Mouse (Mus musculus) neural tube, embryonic 14.5 days (tissue): Measurements from ENCODE around the gene Wdr27. TPM values are rescaled to one million over a fixed set of nuclear protein-coding genes. Genes with fewer than 3 reads are reported as not detected.
"Not testable (repeated sequence)": the region's sequence is repeated elsewhere in the genome, so short reads cannot be mapped to it uniquely, and the experiment has no call there.

Experiments used
- ATAC-seq: fragments of 200-750 bp; cut with Nextera tagmentation; 2 replicates; pipeline ENCODE4 v1.8.0; 2017; ENCODE audit warnings: low read depth, mild to moderate bottlenecking, moderate TSS enrichment, moderate library complexity
- H3K27ac ChIP-seq: fragments of 300-500 bp; sonication (generic); 2 replicates; pipeline ENCODE4 v1.5.1; 2014; ENCODE audit warnings: low read depth, mild to moderate bottlenecking, control low read depth, low read length, moderate library complexity, mixed read lengths
- H3K27me3 ChIP-seq: fragments of 300-500 bp; sonication (generic); 2 replicates; pipeline ENCODE4 v1.6.1; 2014; ENCODE audit warnings: low read length; ENCODE audit not compliant: control insufficient read depth, insufficient read depth
- H3K36me3 ChIP-seq: fragments of 300-500 bp; sonication (generic); 2 replicates; pipeline ENCODE4 v1.6.1; 2014; ENCODE audit warnings: low read length, mixed read lengths; ENCODE audit not compliant: control insufficient read depth, insufficient read depth
- H3K4me1 ChIP-seq: fragments of 300-500 bp; sonication (generic); 2 replicates; pipeline ENCODE4 v1.6.1; 2014; ENCODE audit warnings: low read length; ENCODE audit not compliant: control insufficient read depth, insufficient read depth
- H3K4me2 ChIP-seq: fragments of 300-500 bp; sonication (generic); 2 replicates; pipeline ENCODE4 v1.6.1; 2014; ENCODE audit warnings: mild to moderate bottlenecking, low read depth, low read length, control low read depth
- H3K4me3 ChIP-seq: fragments of 300-500 bp; sonication (generic); 2 replicates; pipeline ENCODE4 v1.5.1; 2014; ENCODE audit warnings: low read depth, low read length, control low read depth, mixed read lengths
- H3K9ac ChIP-seq: fragments of 300-500 bp; sonication (generic); replicated peaks from 2 replicates; pipeline ENCODE4 v1.6.1; 2014; ENCODE audit warnings: low read depth, mild to moderate bottlenecking, control low read depth, low read length, mixed read lengths
- H3K9me3 ChIP-seq: fragments of 300-500 bp; sonication (generic); 2 replicates; pipeline ENCODE4 v1.6.1; 2016; ENCODE audit warnings: low read length; ENCODE audit not compliant: control insufficient read depth
- WGBS: fragments of 180-500 bp; shearing (Covaris S2); extraction: QIAGEN DNeasy Blood & Tissue Kit; methylation state at CpG from one replicate; pipeline ENCODE4 v1.1.7; 2014; 5-methylcytosine and 5-hydroxymethylcytosine counted together
- polyA plus RNA-seq: library from polyadenylated mRNA; unstranded; fragments of >200 nt; fragmentation: Nextera tagmentation; extraction: Ambion mirVana; gene quantifications from 2 replicates; pipeline ENCODE4 v1.2.1, GENCODE M21; 2014

Gene Wdr27
- 7.8 and 10.2 TPM in 2 replicates for polyA plus RNA-seq

DNA sequence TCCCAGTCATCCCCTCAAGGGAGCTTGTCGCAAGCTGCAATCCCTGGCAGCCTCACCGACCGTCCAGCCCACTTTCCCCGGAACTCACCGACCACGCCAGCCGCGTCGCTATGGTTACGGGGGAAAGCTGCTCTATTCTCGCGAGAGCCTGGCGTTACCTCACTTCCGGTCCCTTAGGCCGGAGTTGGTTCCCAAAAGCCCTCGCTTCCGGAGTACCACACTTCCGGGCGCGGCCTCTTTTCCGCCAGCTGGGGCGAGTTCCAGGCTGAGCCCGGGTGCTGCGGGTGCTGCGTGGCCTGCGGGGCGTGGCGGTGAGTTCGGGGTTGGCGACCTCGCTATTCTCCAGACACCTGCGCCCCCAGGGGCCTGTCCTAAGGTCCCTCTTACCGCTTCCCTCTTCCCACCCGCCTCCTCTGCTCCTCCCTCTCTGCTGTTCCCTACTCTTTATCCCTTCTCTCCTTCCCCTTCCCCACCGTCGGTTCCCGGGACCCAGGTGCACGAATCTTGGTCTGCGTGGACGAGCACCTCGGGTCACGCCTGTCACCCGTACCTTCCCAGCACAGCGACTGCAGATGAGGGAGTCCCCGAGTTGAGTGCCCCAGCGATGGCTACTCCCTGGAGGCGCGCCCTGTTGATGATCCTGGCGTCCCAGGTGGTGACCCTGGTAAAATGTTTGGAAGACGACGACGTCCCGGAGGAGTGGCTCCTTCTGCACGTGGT is at the start of gene Wdr27, which contains the start of gene 1600012H06Rik:
TSS of gene Wdr27 (minus strand) at position 150 of the 720 bp plus-strand sequence.
TSS of gene 1600012H06Rik (plus strand) at position 176 of the 720 bp plus-strand sequence.
- ATAC-seq = peak; percentile 99
- no peaks in the 10 kb centered on the region for H3K9me3 ChIP-seq
- WGBS = under 1% methylated on average over 54 of the region's 54 CpGs

DNA sequence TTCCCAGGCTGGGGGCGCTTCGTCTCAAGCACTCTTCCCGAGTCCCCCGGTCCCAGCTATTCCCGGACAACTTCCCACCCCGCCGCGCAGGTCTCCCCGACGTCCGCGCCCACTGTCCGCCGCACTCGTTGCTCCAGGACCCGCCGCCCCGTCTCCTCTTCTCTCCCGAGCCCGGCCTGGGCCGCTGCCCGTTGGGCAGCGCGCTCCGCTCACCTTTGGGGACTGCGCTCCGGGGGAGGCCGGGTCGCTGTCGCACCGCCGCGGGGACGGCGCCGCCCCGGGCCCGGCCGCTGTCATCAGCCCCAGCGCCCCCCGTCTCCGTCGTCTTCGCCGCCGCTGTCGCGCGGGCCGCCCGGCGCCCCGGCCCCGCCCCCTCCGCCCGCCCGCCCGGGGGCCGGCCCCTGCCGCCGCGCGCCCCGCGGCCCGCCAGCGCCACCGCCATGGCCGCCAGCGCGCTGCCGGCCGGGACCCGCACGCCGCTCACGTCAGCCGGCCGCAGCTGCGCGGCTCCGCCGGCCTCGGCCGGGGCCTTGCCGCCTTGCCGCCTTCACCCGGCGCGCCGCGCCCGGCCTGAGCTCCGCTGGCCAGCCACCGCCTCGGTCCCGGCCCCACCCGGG is 49.7 kb upstream of the Wdr27 start:
- not testable (repeated sequence) for H3K27me3 ChIP-seq, H3K4me2 ChIP-seq

More for the DNA sequence above, at the start of gene Wdr27, which contains the start of gene 1600012H06Rik:
- Histone ChIP-seq H3K4me2 (peak within 1 kb of the TSS; percentile 98), H3K4me1 (peaks cover 11% of the 10 kb centered on the region), H3K27ac (peak within 1 kb of the TSS; percentile 77), H3K9ac (peak within 1 kb of the TSS; percentile 83), H3K4me3 (peak within 1 kb of the TSS; percentile 75), H3K36me3 (peaks cover 11% of the 10 kb centered on the region; the same call in 1 of the 2 replicates), H3K27me3 (no peaks in the 10 kb centered on the region; the same call in 1 of the 2 replicates)

DNA sequence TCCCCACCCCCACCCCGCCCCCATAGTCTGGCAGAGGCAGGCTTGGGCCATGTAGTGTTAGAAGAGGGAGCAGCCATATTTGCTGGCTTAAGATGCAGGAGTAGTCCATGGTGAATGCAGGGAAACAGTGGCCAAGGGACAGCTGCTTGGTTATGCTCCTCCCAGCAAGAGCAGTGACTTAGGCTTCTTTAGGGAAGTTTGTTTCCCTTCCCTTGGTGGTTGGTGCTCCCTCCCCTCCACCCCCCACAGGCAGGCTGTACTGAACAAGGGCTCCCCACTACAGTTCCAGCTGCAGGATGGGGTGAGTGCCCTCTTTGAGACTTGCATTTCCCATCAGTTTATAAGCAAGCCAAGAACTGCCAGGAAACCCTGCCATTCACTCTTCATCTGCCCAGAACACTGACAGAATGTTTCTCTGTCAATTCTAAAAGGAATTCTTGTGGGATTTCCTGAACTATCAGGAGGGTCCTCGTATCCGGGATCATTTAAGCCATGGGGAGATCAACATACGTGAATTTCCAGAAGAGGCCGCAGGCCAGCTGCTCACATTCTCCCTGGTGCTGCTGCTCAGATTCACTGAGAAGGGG is 47.3 kb upstream of the Wdr27 start:
- H3K9ac ChIP-seq, H3K4me1 ChIP-seq, H3K4me2 ChIP-seq, H3K36me3 ChIP-seq, H3K27me3 ChIP-seq, H3K4me3 ChIP-seq, H3K27ac ChIP-seq, ATAC-seq, H3K9me3 ChIP-seq: not testable (repeated sequence)
- 71% methylated on average over 4 of the region's 5 CpGs for WGBS

More for the DNA sequence above, 49.7 kb upstream of the Wdr27 start:
- not testable (repeated sequence) for H3K27ac ChIP-seq, H3K9ac ChIP-seq, H3K4me3 ChIP-seq, H3K4me1 ChIP-seq, H3K36me3 ChIP-seq, H3K9me3 ChIP-seq
- WGBS = no CpG with 5 or more reads among the region's 98 CpGs
- ATAC-seq = peak; percentile 83

DNA sequence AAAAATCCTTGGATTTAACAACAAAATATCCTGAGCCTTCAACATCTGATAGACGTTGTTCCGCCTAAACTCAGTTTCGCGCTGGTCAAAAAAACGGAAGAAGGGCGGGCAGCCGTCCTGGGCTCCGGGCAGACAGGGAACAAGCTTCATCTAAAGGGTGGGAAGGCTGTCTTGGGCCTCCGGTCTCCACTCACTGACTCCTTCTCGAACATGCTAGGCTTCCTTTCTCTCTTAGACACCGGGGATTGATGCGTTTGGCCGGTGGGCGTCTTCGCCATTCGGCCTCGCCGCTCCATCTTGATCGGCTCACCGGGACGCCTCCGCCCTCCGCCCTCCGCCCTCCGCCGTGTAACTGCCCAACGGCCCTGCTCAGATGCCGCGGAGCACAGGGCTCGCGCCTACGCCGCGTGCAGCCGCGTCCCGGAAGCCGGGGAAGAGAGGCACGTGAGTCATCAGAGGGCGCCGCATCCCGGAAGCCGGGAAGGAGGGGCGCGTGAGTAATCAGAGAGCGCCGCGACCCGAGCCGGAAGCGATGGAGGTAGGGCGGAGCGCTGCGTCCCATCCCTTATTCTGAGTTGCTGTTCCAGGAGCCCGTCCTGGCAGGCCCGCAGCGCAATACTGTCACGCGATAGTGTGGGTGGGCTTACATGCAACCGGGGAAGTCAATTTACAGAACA is 35.5 kb upstream of the Wdr27 start, which contains the start of the genes 9030025P20Rik and Gm3417:
TSS of gene 9030025P20Rik (plus strand) at position 107 of the 677 bp plus-strand sequence.
TSS of gene Gm3417 (minus strand) at position 429 of the 677 bp plus-strand sequence.
- no CpG with 5 or more reads among the region's 60 CpGs for WGBS
- H3K4me2 ChIP-seq, H3K4me3 ChIP-seq, H3K27ac ChIP-seq, H3K36me3 ChIP-seq, H3K9me3 ChIP-seq, H3K9ac ChIP-seq, H3K27me3 ChIP-seq, H3K4me1 ChIP-seq: not testable (repeated sequence)
- peak; percentile 98 for ATAC-seq

DNA sequence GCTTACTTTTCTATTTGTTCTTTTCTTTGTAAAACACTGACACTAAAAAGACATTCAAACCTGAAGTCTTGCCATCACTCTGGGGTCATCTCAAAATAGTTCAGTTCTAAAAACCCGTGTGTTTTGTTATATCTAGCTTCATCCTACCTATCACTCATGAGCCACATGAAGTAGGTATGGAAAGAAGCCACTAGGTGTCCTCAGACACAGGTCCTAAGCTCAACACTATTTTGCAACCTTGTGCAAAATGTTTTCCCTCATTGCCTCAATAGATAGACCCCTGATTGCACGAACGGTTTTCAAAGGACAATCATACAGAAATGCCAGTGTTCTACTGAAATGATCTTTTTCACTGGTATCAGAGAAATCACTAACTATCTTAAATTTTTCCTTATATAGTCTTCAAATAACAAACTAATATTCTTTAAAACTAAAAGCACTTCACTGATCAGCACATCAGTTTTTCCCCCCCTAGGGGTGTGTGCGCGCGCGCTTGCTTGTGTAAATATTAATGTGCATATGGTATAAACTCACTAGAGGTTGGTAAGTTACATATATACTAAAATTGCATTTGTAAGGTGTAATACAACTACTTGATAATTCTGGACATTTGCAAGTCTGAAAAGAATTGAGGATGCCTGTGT is 34.9 kb upstream of the Wdr27 start:
- H3K36me3 ChIP-seq, H3K27me3 ChIP-seq, H3K9ac ChIP-seq, H3K4me2 ChIP-seq, ATAC-seq, H3K9me3 ChIP-seq, H3K4me3 ChIP-seq, H3K4me1 ChIP-seq, H3K27ac ChIP-seq: not testable (repeated sequence)
- 5% methylated on average over 4 of the region's 7 CpGs for WGBS

DNA sequence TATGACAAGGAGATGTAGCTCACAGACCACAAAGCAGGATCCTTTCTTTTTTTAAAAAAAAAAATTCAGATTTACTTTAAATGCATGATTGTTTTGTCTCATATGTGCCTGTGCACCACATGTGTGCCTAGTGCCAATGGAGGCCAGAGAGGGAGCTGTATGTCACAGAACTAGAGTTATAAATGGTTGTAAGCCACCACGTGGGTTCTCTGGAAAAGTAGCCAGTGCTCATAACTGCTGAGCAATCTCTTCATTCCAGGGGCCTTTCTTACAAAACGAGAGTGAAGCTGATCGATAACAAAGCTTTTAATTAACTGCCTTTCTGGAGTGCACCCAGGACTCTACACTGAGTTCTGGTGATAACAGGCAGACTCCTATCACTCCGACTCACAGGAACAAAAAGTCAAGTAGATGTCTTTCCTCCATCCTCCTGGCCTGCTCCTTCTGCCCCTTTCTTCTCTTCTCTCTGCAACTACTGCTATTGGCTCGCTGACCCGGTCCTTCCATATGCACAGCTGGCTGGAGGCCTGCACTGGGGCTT is 25.5 kb upstream of the Wdr27 start:
- ATAC-seq, H3K4me3 ChIP-seq, H3K9ac ChIP-seq, H3K9me3 ChIP-seq, H3K36me3 ChIP-seq, H3K4me1 ChIP-seq, H3K27me3 ChIP-seq, H3K4me2 ChIP-seq, H3K27ac ChIP-seq: not testable (repeated sequence)
- no CpG with 5 or more reads among the region's 6 CpGs for WGBS

DNA sequence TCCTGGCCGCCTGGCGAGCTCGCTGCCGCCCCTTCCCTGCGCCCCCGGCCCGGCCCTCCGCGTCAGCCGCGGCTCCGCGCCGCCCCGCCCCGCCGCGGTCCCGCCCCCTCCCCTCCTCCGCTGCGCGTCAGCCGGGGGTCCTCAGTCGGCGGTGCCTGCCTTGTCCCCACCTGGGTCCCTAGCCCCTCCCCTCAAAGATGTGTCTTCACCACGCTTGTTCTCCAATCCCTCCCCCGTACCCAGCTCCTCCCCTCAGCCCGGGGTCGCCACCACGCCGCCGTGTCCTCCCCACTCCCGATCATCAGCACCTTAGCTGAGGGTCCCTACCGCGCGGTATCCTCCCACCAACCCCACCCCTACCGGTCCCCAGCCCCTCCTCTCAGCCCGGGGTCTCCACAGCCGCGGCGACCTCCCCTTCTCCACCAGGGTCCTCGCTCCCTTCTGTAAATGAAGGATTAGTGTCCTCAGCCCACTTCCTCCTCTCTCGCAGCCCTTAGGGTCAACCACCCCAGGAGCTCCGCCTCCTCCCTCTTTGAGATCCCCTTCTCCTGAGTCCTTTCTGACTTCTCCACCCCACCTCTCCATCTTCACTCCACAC is 18.7 kb upstream of the Wdr27 start:
- H3K4me3 ChIP-seq, H3K4me2 ChIP-seq, H3K9me3 ChIP-seq, H3K27ac ChIP-seq, H3K4me1 ChIP-seq, H3K9ac ChIP-seq, H3K36me3 ChIP-seq, H3K27me3 ChIP-seq: not testable (repeated sequence)
- ATAC-seq = peak; percentile 94
- no CpG with 5 or more reads among the region's 44 CpGs for WGBS

DNA sequence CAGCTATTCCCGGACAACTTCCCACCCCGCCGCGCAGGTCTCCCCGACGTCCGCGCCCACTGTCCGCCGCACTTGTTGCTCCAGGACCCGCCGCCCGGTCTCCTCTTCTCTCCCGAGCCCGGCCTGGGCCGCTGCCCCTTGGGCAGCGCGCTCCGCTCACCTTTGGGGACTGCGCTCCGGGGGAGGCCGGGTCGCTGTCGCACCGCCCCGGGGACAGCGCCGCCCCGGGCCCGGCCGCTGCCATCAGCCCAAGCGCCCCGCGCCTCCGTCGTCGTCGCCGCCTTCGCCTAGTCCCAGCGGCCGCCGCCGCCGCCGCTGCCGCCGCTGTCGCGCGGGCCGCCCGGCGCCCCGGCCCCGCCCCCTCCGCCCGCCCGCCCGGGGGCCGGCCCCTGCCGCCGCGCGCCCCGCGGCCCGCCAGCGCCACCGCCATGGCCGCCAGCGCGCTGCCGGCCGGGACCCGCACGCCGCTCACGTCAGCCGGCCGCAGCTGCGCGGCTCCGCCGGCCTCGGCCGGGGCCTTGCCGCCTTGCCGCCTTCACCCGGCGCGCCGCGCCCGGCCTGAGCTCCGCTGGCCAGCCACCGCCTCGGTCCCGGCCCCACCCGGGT is 18.1 kb upstream of the Wdr27 start, which contains the start of gene Phf10:
TSS of gene Phf10 (minus strand) at position 323 of the 606 bp plus-strand sequence.
- H3K27ac ChIP-seq, H3K4me1 ChIP-seq, H3K36me3 ChIP-seq, H3K9me3 ChIP-seq, H3K27me3 ChIP-seq: not testable (repeated sequence)
- peak within 1 kb of the TSS; percentile 56 for H3K4me3 ChIP-seq
- peak within 1 kb of the TSS; percentile 96 for H3K4me2 ChIP-seq
- H3K9ac ChIP-seq = peak within 1 kb of the TSS; percentile 61
- WGBS = 0% methylated on average over 10 of the region's 100 CpGs
- ATAC-seq = peak; percentile 82
